Mouse (Mus musculus): ENCODE results near the gene Defa37.
"Not testable (repeated sequence)": the region's sequence is repeated elsewhere in the genome, so short reads cannot be mapped to it uniquely, and the experiment has no call there.

- not testable (repeated sequence) for TF ChIP-seq POLR2A (IDR thresholded peaks at IDR 0.05; ENCODE audit: control insufficient read depth, low read depth, low read length); CTCF (IDR thresholded peaks at IDR 0.05; ENCODE audit: control insufficient read depth, insufficient read depth, insufficient replicate concordance, low read depth, low read length)
These were observed 36.5 kb upstream of the Defa37 start, which contains the start of gene Defa32 for GRCm38 (mm10) chr8:21528732-21529131.
